Mouse (Mus musculus): ENCODE results near the gene T. TPM values are rescaled to one million over a fixed set of nuclear protein-coding genes. Genes with fewer than 3 reads are reported as not detected.

T gene
- polyA plus RNA-seq, 1 experiment from 2014 or later = not detected

- peaks cover 50% of the 10 kb centered on the region for H3K27me3 ChIP-seq (replicated peaks; ENCODE audit: insufficient read depth, low read length)
- no peak for TF ChIP-seq EP300 (IDR thresholded peaks at IDR 0.05)
- TF ChIP-seq CTCF (IDR thresholded peaks at IDR 0.05) = no peak
- DNase-seq (ENCODE audit: low spot score) (no peak), ATAC-seq (no peak)
- no peak overlapping the region for H3K27ac ChIP-seq (ENCODE audit: low read length)
- no peak overlapping the region for H3K4me2 ChIP-seq (replicated peaks; ENCODE audit: low read depth, low read length)
- H3K4me3 ChIP-seq (ENCODE audit: low read depth, low read length) = no peak overlapping the region
- no peaks in the 10 kb centered on the region for H3K36me3 ChIP-seq (ENCODE audit: insufficient read depth, low read length)
- no peak overlapping the region for H3K9ac ChIP-seq (replicated peaks; ENCODE audit: low read depth)
- no peaks in the 10 kb centered on the region for H3K9me3 ChIP-seq (ENCODE audit: low read length)
- 5% methylated on average over 5 of the region's 5 CpGs for WGBS
- H3K4me1 ChIP-seq (ENCODE audit: insufficient read depth, low read depth, low read length) = no peaks in the 10 kb centered on the region
Measured at GRCm38 (mm10) chr17:8429896-8430295, 4.3 kb upstream of the T start.

- TF ChIP-seq EP300 (IDR thresholded peaks at IDR 0.05) (no peak), CTCF (IDR thresholded peaks at IDR 0.05) (no peak)
- Histone ChIP-seq H3K4me2 (replicated peaks; ENCODE audit: low read depth, low read length) (no peak overlapping the region), H3K9me3 (ENCODE audit: low read length) (no peaks in the 10 kb centered on the region), H3K27ac (ENCODE audit: low read length) (no peak overlapping the region), H3K4me3 (ENCODE audit: low read depth, low read length) (no peak overlapping the region), H3K36me3 (ENCODE audit: insufficient read depth, low read length) (no peaks in the 10 kb centered on the region), H3K9ac (replicated peaks; ENCODE audit: low read depth) (no peak overlapping the region), H3K27me3 (replicated peaks; ENCODE audit: insufficient read depth, low read length) (peaks cover 65% of the 10 kb centered on the region), H3K4me1 (ENCODE audit: insufficient read depth, low read depth, low read length) (no peaks in the 10 kb centered on the region)
- WGBS = 4% methylated on average over 17 of the region's 17 CpGs
- DNase-seq (ENCODE audit: low spot score) (no peak), ATAC-seq (no peak)
Measured at GRCm38 (mm10) chr17:8432179-8432800, 1.9 kb upstream of the T start.

GRCm38 (mm10) chr17:8433121-8433977, 874 bp upstream of the T start:
- peaks cover 65% of the 10 kb centered on the region for H3K27me3 ChIP-seq (replicated peaks; ENCODE audit: insufficient read depth, low read length)
- no peaks in the 10 kb centered on the region for H3K36me3 ChIP-seq (ENCODE audit: insufficient read depth, low read length)
- peak overlapping the region; percentile 5; the same call in 1 of the 2 replicates for H3K4me3 ChIP-seq (ENCODE audit: low read depth, low read length)
- no peak overlapping the region for H3K9ac ChIP-seq (replicated peaks; ENCODE audit: low read depth)
- DNase-seq (ENCODE audit: low spot score) (no peak), ATAC-seq (no peak)
- no peak overlapping the region for H3K27ac ChIP-seq (ENCODE audit: low read length)
- H3K4me2 ChIP-seq (replicated peaks; ENCODE audit: low read depth, low read length) = 0 out of 2 replicates have a peak overlapping the region, but pooled peaks have one; percentile 11
- WGBS = 1% methylated on average over 52 of the region's 52 CpGs
- no peaks in the 10 kb centered on the region for H3K4me1 ChIP-seq (ENCODE audit: insufficient read depth, low read depth, low read length)
- H3K9me3 ChIP-seq (ENCODE audit: low read length) = no peaks in the 10 kb centered on the region
- TF ChIP-seq CTCF (IDR thresholded peaks at IDR 0.05) (no peak), EP300 (IDR thresholded peaks at IDR 0.05) (no peak)

- Histone ChIP-seq H3K27ac (ENCODE audit: low read length) (no peak overlapping the region), H3K4me3 (ENCODE audit: low read depth, low read length) (no peak overlapping the region), H3K9me3 (ENCODE audit: low read length) (no peaks in the 10 kb centered on the region), H3K27me3 (replicated peaks; ENCODE audit: insufficient read depth, low read length) (peaks cover 51% of the 10 kb centered on the region), H3K4me2 (replicated peaks; ENCODE audit: low read depth, low read length) (no peak overlapping the region), H3K4me1 (ENCODE audit: insufficient read depth, low read depth, low read length) (no peaks in the 10 kb centered on the region), H3K9ac (replicated peaks; ENCODE audit: low read depth) (no peak overlapping the region), H3K36me3 (ENCODE audit: insufficient read depth, low read length) (no peaks in the 10 kb centered on the region)
- ATAC-seq = no peak
- no peak for TF ChIP-seq CTCF (IDR thresholded peaks at IDR 0.05)
- no peak for TF ChIP-seq EP300 (IDR thresholded peaks at IDR 0.05)
- no peak for DNase-seq (ENCODE audit: low spot score)
- 47% methylated on average over 7 of the region's 7 CpGs for WGBS
Measured at GRCm38 (mm10) chr17:8436184-8436583, 2.0 kb downstream of the T start.

- no peaks in the 10 kb centered on the region for H3K4me1 ChIP-seq (ENCODE audit: insufficient read depth, low read depth, low read length)
- H3K4me3 ChIP-seq (ENCODE audit: low read depth, low read length) = no peak overlapping the region
- no peak for ATAC-seq
- WGBS = 47% methylated on average over 3 of the region's 3 CpGs
- TF ChIP-seq CTCF (IDR thresholded peaks at IDR 0.05) (peak; percentile 38), EP300 (IDR thresholded peaks at IDR 0.05) (no peak)
- H3K36me3 ChIP-seq (ENCODE audit: insufficient read depth, low read length) = no peaks in the 10 kb centered on the region
- H3K27ac ChIP-seq (ENCODE audit: low read length) = no peak overlapping the region
- H3K9me3 ChIP-seq (ENCODE audit: low read length) = no peaks in the 10 kb centered on the region
- H3K4me2 ChIP-seq (replicated peaks; ENCODE audit: low read depth, low read length) = no peak overlapping the region
- no peak for DNase-seq (ENCODE audit: low spot score)
- H3K9ac ChIP-seq (replicated peaks; ENCODE audit: low read depth) = no peak overlapping the region
- H3K27me3 ChIP-seq (replicated peaks; ENCODE audit: insufficient read depth, low read length) = no peaks in the 10 kb centered on the region
Measured at GRCm38 (mm10) chr17:8444062-8444461, 9.8 kb downstream of the T start.

GRCm38 (mm10) chr17:8447676-8448192, 13.5 kb downstream of the T start:
- Histone ChIP-seq H3K36me3 (ENCODE audit: insufficient read depth, low read length) (no peaks in the 10 kb centered on the region), H3K9ac (replicated peaks; ENCODE audit: low read depth) (no peak overlapping the region), H3K4me1 (ENCODE audit: insufficient read depth, low read depth, low read length) (no peaks in the 10 kb centered on the region), H3K27ac (ENCODE audit: low read length) (no peak overlapping the region), H3K27me3 (replicated peaks; ENCODE audit: insufficient read depth, low read length) (no peaks in the 10 kb centered on the region), H3K4me3 (ENCODE audit: low read depth, low read length) (no peak overlapping the region), H3K9me3 (ENCODE audit: low read length) (no peaks in the 10 kb centered on the region), H3K4me2 (replicated peaks; ENCODE audit: low read depth, low read length) (no peak overlapping the region)
- ATAC-seq (no peak), DNase-seq (ENCODE audit: low spot score) (no peak)
- 19% methylated on average over 9 of the region's 9 CpGs for WGBS
- no peak for TF ChIP-seq CTCF (IDR thresholded peaks at IDR 0.05)
- TF ChIP-seq EP300 (IDR thresholded peaks at IDR 0.05) = no peak
